Mouse (Mus musculus) hindbrain, embryonic 15.5 days (tissue): ENCODE measurements around the gene Pdia2. TPM values are rescaled to one million over a fixed set of nuclear protein-coding genes. Genes with fewer than 3 reads are reported as not detected.

Experiments
- ATAC-seq: fragments of 200-750 bp; cut with Nextera tagmentation; 2 replicates; pipeline ENCODE4 v1.8.0; 2017; ENCODE audit warnings: low read depth, moderate number of reproducible peaks, moderate TSS enrichment; ENCODE audit not compliant: low FRiP score
- H3K27ac ChIP-seq: fragments of 300-500 bp; sonication (generic); replicated peaks from 2 replicates; pipeline ENCODE4 v1.5.1; 2015; ENCODE audit warnings: mild to moderate bottlenecking, inconsistent platforms
- H3K27me3 ChIP-seq: fragments of 300-500 bp; sonication (generic); 2 replicates; pipeline ENCODE4 v1.6.1; 2015; ENCODE audit warnings: control low read depth, inconsistent platforms
- H3K36me3 ChIP-seq: fragments of 300-500 bp; sonication (generic); 2 replicates; pipeline ENCODE4 v1.6.1; 2015; ENCODE audit warnings: control low read depth, inconsistent platforms
- H3K4me1 ChIP-seq: fragments of 300-500 bp; sonication (generic); replicated peaks from 2 replicates; pipeline ENCODE4 v1.6.1; 2015; ENCODE audit warnings: control low read depth, inconsistent platforms
- H3K4me2 ChIP-seq: fragments of 300-500 bp; sonication (generic); 2 replicates; pipeline ENCODE4 v1.6.1; 2015; ENCODE audit warnings: moderate library complexity, mild to moderate bottlenecking, inconsistent platforms
- H3K4me3 ChIP-seq: fragments of 300-500 bp; sonication (generic); 2 replicates; pipeline ENCODE4 v1.5.1; 2015; ENCODE audit warnings: mild to moderate bottlenecking, inconsistent platforms
- H3K9ac ChIP-seq: fragments of 300-500 bp; sonication (generic); 2 replicates; pipeline ENCODE4 v1.6.1; 2015; ENCODE audit warnings: inconsistent platforms
- H3K9me3 ChIP-seq: fragments of 300-500 bp; sonication (generic); 2 replicates; pipeline ENCODE4 v1.6.1; 2016; ENCODE audit warnings: control low read depth, inconsistent platforms
- WGBS: fragments of 180-500 bp; shearing (Covaris S2); methylation state at CpG from one replicate; pipeline ENCODE4 v1.1.7; 2015; 5-methylcytosine and 5-hydroxymethylcytosine counted together
- polyA plus RNA-seq: library from polyadenylated mRNA; unstranded; fragments of >200 nt; fragmentation: Nextera tagmentation; extraction: Ambion mirVana; gene quantifications from 2 replicates; pipeline ENCODE4 v1.2.1, GENCODE M21; 2015

The Pdia2 gene
- polyA plus RNA-seq, 1 experiment from 2014 or later = 0.38 TPM

GRCm38 (mm10) chr17:26229776-26230175 is 30.9 kb upstream of the Pdia2 start:
- Histone ChIP-seq H3K27me3 (no peaks in the 10 kb centered on the region), H3K9ac (no peak overlapping the region), H3K27ac (no peak overlapping the region), H3K4me3 (no peak overlapping the region), H3K36me3 (no peaks in the 10 kb centered on the region), H3K9me3 (no peaks in the 10 kb centered on the region), H3K4me2 (no peak overlapping the region), H3K4me1 (no peaks in the 10 kb centered on the region)
- 98% methylated on average over 5 of the region's 5 CpGs for WGBS
- no peak for ATAC-seq

GRCm38 (mm10) chr17:26225150-26225549 is 26.3 kb upstream of the Pdia2 start:
- H3K27me3 ChIP-seq = no peaks in the 10 kb centered on the region
- no peaks in the 10 kb centered on the region; the same call in 1 of the 2 replicates for H3K36me3 ChIP-seq
- WGBS = 86% methylated on average over 12 of the region's 12 CpGs
- no peaks in the 10 kb centered on the region for H3K9me3 ChIP-seq
- H3K4me2 ChIP-seq = no peak overlapping the region
- no peak overlapping the region for H3K27ac ChIP-seq
- ATAC-seq = no peak
- H3K4me3 ChIP-seq = no peak overlapping the region
- no peak overlapping the region for H3K9ac ChIP-seq
- no peaks in the 10 kb centered on the region for H3K4me1 ChIP-seq

- Histone ChIP-seq H3K4me3 (no peak overlapping the region), H3K4me2 (no peak overlapping the region), H3K36me3 (peaks cover 16% of the 10 kb centered on the region; the same call in 1 of the 2 replicates), H3K27me3 (no peaks in the 10 kb centered on the region), H3K27ac (no peak overlapping the region), H3K9me3 (no peaks in the 10 kb centered on the region), H3K9ac (no peak overlapping the region), H3K4me1 (no peaks in the 10 kb centered on the region)
- WGBS = 83% methylated on average over 2 of the region's 2 CpGs
- no peak for ATAC-seq
Measured at GRCm38 (mm10) chr17:26221508-26221907, 22.6 kb upstream of the Pdia2 start.

GRCm38 (mm10) chr17:26212681-26213080 is 13.8 kb upstream of the Pdia2 start:
- no peaks in the 10 kb centered on the region for H3K9me3 ChIP-seq
- no peaks in the 10 kb centered on the region for H3K27me3 ChIP-seq
- H3K36me3 ChIP-seq = peaks cover 5% of the 10 kb centered on the region; the same call in 1 of the 2 replicates
- no peak overlapping the region for H3K9ac ChIP-seq
- no peak overlapping the region for H3K27ac ChIP-seq
- 90% methylated on average over 11 of the region's 11 CpGs for WGBS
- H3K4me2 ChIP-seq = no peak overlapping the region
- no peaks in the 10 kb centered on the region for H3K4me1 ChIP-seq
- ATAC-seq = no peak
- no peak overlapping the region for H3K4me3 ChIP-seq

- no peak for ATAC-seq
- Histone ChIP-seq H3K9ac (no peak overlapping the region), H3K9me3 (no peaks in the 10 kb centered on the region), H3K36me3 (peaks cover 1% of the 10 kb centered on the region; the same call in 1 of the 2 replicates), H3K4me1 (no peaks in the 10 kb centered on the region), H3K27me3 (no peaks in the 10 kb centered on the region), H3K4me2 (no peak overlapping the region), H3K4me3 (no peak overlapping the region), H3K27ac (no peak overlapping the region)
- 97% methylated on average over 7 of the region's 7 CpGs for WGBS
Measured at GRCm38 (mm10) chr17:26212241-26212640, 13.4 kb upstream of the Pdia2 start.

GRCm38 (mm10) chr17:26207686-26208085 is 8.8 kb upstream of the Pdia2 start, which contains the start of gene Arhgdig:
TSS of gene Arhgdig (minus strand) at chr17:26207786.
- H3K4me3 ChIP-seq = no peak within 1 kb of the TSS
- H3K36me3 ChIP-seq = no peaks in the 10 kb centered on the region
- no peak within 1 kb of the TSS for H3K9ac ChIP-seq
- 90% methylated on average over 12 of the region's 12 CpGs for WGBS
- H3K27ac ChIP-seq = no peak within 1 kb of the TSS
- H3K4me2 ChIP-seq = no peak within 1 kb of the TSS
- ATAC-seq = no peak
- H3K9me3 ChIP-seq = no peaks in the 10 kb centered on the region
- H3K4me1 ChIP-seq = peaks cover 11% of the 10 kb centered on the region
- peaks cover 26% of the 10 kb centered on the region for H3K27me3 ChIP-seq

GRCm38 (mm10) chr17:26206392-26206791 is 7.5 kb upstream of the Pdia2 start:
- Histone ChIP-seq H3K36me3 (no peaks in the 10 kb centered on the region), H3K9ac (no peak overlapping the region), H3K4me2 (no peak overlapping the region), H3K27me3 (peaks cover 39% of the 10 kb centered on the region), H3K4me1 (peaks cover 21% of the 10 kb centered on the region), H3K4me3 (no peak overlapping the region), H3K9me3 (no peaks in the 10 kb centered on the region), H3K27ac (no peak overlapping the region)
- WGBS = 56% methylated on average over 1 of the region's 1 CpGs
- ATAC-seq = no peak

GRCm38 (mm10) chr17:26204766-26205165 is 5.9 kb upstream of the Pdia2 start:
- H3K27me3 ChIP-seq = peaks cover 46% of the 10 kb centered on the region
- no peak for ATAC-seq
- H3K4me2 ChIP-seq = no peak overlapping the region
- 33% methylated on average over 11 of the region's 11 CpGs for WGBS
- H3K9me3 ChIP-seq = no peaks in the 10 kb centered on the region
- no peak overlapping the region for H3K4me3 ChIP-seq
- H3K4me1 ChIP-seq = peaks cover 37% of the 10 kb centered on the region
- H3K36me3 ChIP-seq = no peaks in the 10 kb centered on the region
- no peak overlapping the region for H3K27ac ChIP-seq
- no peak overlapping the region for H3K9ac ChIP-seq

- no peak overlapping the region for H3K27ac ChIP-seq
- H3K36me3 ChIP-seq = no peaks in the 10 kb centered on the region
- H3K4me1 ChIP-seq = peaks cover 38% of the 10 kb centered on the region
- peak; percentile 17; the same call in 1 of the 2 replicates for ATAC-seq
- no peaks in the 10 kb centered on the region for H3K9me3 ChIP-seq
- peak overlapping the region; percentile 49 for H3K4me3 ChIP-seq
- H3K4me2 ChIP-seq = peak overlapping the region; percentile 99
- WGBS = 2% methylated on average over 30 of the region's 30 CpGs
- H3K9ac ChIP-seq = peak overlapping the region; percentile 37
- H3K27me3 ChIP-seq = peaks cover 55% of the 10 kb centered on the region
Measured at GRCm38 (mm10) chr17:26203321-26203811, 4.5 kb upstream of the Pdia2 start.

GRCm38 (mm10) chr17:26202737-26203136 is 3.9 kb upstream of the Pdia2 start, which contains the start of gene Rgs11:
TSS of gene Rgs11 (plus strand) at chr17:26202951.
- H3K27ac ChIP-seq = no peak within 1 kb of the TSS
- peak within 1 kb of the TSS; percentile 80 for H3K4me3 ChIP-seq
- 2% methylated on average over 22 of the region's 22 CpGs for WGBS
- peaks cover 55% of the 10 kb centered on the region for H3K27me3 ChIP-seq
- H3K4me2 ChIP-seq = peak within 1 kb of the TSS; percentile 99
- H3K36me3 ChIP-seq = no peaks in the 10 kb centered on the region
- peaks cover 38% of the 10 kb centered on the region for H3K4me1 ChIP-seq
- no peak for ATAC-seq
- no peaks in the 10 kb centered on the region for H3K9me3 ChIP-seq
- peak within 1 kb of the TSS; percentile 37 for H3K9ac ChIP-seq

GRCm38 (mm10) chr17:26201998-26202397 is 3.1 kb upstream of the Pdia2 start:
- Histone ChIP-seq H3K27ac (no peak overlapping the region), H3K4me3 (peak overlapping the region; percentile 80; the same call in 1 of the 2 replicates), H3K9me3 (no peaks in the 10 kb centered on the region), H3K9ac (no peak overlapping the region), H3K4me2 (peak overlapping the region; percentile 99), H3K36me3 (peaks cover 6% of the 10 kb centered on the region; the same call in 1 of the 2 replicates), H3K27me3 (peaks cover 55% of the 10 kb centered on the region), H3K4me1 (peaks cover 38% of the 10 kb centered on the region)
- no peak for ATAC-seq

- Histone ChIP-seq H3K27ac (peak overlapping the region; percentile 38), H3K4me2 (peak overlapping the region; percentile 99), H3K36me3 (peaks cover 11% of the 10 kb centered on the region; the same call in 1 of the 2 replicates), H3K9me3 (no peaks in the 10 kb centered on the region), H3K4me1 (peaks cover 38% of the 10 kb centered on the region), H3K9ac (peak overlapping the region; percentile 74), H3K4me3 (peak overlapping the region; percentile 80), H3K27me3 (peaks cover 52% of the 10 kb centered on the region)
- ATAC-seq = peak; percentile 43
- WGBS = under 1% methylated on average over 91 of the region's 92 CpGs
Measured at GRCm38 (mm10) chr17:26200831-26201705, 2.2 kb upstream of the Pdia2 start.
